Mouse (Mus musculus) granulocyte monocyte progenitor cell, adult 5-6 weeks (primary cell): ENCODE measurements around the gene Gabbr1. TPM values are rescaled to one million over a fixed set of nuclear protein-coding genes. Genes with fewer than 3 reads are reported as not detected.
A peak's percentile ranks its signal among the peaks of the same experiment; 100 is the strongest.

Experiments used
- ATAC-seq: replicated peaks from 2 replicates; pipeline ENCODE4 v1.8.0; 2016; ENCODE audit warnings: mild to moderate bottlenecking, moderate TSS enrichment, inconsistent platforms; ENCODE audit not compliant: poor library complexity, severe bottlenecking
- total RNA-seq, 2 experiments: library from RNA; stranded (forward) in 1 of 2; stranded (reverse) in 1 of 2; fragments of 200-712, 200-1000 nt in 1 of 2; fragments of >200 nt in 1 of 2; fragmentation: Nextera tagmentation in 1 of 2; gene quantifications; 2 replicates each; pipeline ENCODE4 v1.2.3; 2014 to 2017

Gene Gabbr1
- total RNA-seq, 2 experiments from 2014 or later, result 0.57 to 1.3 TPM

DNA sequence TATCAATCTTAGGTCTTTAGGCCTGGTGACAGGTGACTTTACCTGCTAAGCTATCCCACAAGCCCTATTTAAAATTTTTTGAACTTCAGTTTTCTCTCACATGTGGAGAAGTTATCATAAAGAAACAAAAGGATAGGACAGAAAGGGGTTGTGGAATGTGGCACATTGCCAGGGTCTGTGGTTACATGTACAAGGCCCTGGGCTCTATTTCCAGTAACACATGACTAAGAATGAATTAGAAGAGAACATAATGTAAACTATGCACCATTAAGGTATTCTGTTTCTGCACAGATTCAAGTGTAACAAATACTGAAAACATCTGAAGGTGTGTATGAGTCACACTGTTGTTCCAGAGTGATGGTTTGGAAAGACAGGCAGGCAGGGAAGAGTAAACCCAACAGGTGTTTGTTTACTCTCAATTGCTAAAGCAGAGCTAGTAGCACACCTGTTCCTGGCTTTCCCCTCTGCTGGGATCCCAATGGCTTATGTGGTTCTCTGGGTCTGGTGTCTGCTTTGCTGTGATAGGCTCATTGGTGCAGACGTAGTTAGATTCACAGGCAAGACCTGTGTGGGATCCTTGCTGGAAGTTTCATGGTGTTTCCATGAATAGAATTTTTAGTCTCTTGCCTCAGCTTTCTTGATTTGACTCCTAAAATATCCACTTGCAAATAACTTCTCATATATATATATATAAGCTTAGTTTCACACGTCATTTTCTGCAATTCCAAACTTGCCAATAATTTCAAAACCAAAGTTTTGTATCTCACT, 6.5 kb upstream of the Gabbr1 start:
- no peak for ATAC-seq

DNA sequence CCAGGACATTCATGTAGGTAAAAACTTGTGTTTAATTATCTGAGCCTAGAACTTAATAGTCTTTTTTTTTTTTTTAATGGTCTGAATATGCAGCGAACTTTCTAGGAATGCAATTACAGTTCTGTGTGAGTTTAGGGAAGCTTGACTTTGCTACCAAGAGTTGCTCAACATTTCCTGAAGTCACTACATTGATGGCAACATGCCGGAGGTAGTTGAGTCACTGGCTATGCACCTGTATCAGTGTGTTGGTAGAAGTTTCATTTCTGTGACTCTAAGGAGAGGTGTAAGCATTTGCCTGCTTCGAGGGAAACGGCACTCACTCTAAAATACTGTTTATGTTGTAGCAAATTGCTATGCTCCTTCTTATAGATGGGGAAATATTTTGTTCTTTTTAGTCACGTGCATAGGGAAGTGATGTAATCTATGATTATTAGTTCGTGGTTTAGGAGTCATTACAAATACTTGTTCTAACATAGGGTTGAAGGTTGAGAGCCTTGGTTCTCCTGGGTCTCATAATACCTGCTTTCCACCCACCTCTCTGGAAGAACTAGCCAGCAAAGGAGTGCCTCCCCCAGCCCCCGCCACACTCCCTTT, 1.0 kb upstream of the Gabbr1 start:
- ATAC-seq, result peak; percentile 78

- ATAC-seq, result peak; percentile 40
Observed at GRCm38 (mm10) chr17:37046312-37047112, 746 bp downstream of the Gabbr1 start.

DNA sequence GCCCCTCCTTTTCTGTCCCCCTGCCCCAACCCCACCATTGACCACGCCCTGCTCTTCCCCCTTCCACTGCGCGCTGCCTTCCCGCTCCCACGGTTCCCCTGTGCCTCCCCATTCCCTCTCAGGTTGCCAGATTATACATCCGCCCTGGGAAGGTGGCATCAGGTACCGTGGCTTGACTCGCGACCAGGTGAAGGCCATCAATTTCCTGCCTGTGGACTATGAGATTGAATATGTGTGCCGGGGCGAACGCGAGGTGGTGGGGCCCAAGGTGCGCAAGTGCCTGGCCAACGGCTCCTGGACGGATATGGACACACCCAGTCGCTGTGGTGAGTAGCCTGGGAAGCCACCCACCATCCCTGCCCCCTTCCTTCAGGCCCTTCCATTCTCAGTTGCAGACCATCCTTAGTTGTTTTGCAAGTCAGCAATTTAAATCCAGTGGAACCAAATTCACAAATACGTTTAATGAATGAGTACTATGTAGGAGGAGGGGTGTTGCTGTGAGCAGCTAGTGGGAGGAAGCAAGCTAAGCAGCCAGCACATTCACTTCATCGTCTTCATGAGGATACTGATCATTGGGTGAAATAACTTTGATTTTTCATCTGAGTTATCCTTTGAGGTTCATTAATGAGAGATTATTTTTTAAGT, 1.7 kb downstream of the Gabbr1 start:
- ATAC-seq, result no peak

GRCm38 (mm10) chr17:37047981-37048380, 2.2 kb downstream of the Gabbr1 start:
- ATAC-seq, result no peak

DNA sequence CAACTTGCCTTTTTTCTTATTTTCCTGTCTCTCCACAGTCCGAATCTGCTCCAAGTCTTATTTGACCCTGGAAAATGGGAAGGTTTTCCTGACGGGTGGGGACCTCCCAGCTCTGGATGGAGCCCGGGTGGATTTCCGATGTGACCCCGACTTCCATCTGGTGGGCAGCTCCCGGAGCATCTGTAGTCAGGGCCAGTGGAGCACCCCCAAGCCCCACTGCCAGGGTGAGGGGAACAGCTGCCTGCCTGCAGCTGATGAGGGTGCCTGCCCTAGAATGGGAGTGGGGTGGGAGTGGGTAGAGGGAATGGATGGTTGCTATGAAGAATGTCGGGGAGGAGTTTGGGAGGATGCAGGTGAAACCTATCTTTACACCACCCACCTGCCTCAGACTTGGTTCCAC, 2.6 kb downstream of the Gabbr1 start:
- no peak for ATAC-seq

DNA sequence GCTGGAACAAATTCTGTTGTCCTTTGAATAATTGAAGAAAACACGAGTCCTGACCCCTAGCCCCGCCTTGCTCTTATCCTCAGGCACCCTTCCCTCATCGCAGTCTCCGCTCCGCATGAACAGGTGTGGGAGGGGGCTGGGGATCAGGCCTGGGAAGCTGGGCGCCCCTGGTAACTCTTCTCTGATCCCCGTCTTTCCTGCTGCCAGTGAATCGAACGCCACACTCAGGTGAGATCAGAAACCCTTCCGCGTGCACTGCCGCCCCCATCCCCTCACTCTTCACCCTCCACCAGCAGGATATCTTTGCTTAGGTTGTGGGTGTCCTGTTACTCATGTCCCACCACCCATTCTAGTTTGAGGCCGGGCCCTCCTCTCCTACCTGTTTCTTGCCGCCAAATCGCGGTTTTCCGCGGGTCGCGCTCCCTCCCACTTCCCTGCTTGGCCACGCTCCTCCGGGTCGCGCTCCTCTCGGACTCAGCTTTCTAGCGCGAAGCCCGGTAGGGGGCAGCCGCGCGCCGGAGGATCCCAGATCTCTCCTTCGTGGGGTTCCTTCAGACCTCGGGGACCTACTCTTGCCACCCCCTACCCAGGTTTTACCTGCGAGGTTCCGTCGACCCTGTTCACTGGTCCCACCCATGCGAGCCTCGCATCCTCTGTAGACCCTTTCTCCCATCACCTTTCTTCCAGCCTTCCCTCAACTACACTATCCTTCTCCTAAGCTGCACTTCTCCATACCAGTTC, 4.0 kb downstream of the Gabbr1 start:
- peak; percentile 18 for ATAC-seq

DNA sequence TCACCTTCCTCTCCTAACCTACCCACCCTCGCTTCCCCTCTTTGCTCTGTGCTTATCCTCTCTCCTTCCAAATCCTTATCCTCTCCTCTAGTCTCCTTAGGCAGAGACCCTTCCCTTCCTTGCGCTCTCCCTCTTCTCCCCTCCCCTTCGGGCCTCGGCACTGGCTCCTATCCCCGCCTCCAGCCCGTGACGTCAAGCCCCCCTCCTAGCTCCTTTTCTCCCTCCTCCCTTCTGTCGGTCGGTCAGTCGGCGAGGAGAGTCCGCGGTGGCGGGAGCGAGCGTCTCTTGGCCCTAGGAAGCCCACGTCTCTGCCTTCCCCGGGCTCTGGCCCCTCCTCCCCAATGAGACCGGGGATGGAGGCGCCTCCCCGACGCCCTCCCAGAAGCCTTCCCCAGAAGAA, 4.6 kb downstream of the Gabbr1 start:
- peak; percentile 6; the same call in 1 of the 2 replicates for ATAC-seq

- ATAC-seq, result no peak
Observed at GRCm38 (mm10) chr17:37050876-37051275, 5.1 kb downstream of the Gabbr1 start.

DNA sequence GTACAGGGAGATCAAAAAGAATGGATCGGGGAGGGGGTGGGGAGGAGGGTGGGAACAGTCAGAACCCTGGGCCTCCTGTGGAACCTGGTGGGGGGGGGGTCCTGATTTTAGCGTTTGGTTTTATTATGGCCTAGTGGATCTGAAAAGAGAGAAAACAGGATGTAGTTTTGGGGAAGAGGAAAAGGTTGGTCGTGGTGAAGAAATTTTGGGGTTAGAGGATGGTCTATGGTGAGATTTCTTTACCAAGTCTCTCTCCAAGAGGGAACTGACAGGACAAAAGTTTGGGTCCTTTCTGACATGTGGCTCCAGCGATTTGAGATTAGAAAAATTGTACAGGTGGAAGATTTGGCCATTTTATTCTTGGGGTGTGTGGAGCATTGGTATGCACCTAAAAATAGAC, 6.0 kb downstream of the Gabbr1 start:
- peak; percentile 53 for ATAC-seq

DNA sequence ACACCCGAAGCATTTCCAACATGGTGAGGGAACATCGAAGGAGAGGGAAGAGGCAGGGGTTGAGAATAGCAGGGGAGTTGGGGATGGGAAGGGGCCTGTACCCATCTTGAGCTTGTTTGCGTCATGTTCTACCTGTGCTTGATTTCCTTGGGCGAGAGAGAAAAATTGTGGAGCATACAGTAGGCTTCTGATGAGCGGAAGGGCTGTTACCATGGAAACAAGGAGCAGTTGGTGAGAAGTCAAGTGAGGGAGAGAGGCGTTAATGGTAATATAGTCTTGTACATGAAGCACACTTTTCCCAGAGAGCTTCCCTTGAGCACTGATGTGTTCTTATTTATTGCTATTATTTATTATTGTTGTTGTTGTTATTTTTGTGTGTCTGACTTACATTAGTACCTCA, 11.2 kb downstream of the Gabbr1 start:
- ATAC-seq, result no peak

GRCm38 (mm10) chr17:37061435-37061834, 15.7 kb downstream of the Gabbr1 start:
- ATAC-seq, result no peak

- no peak for ATAC-seq
Observed at GRCm38 (mm10) chr17:37062101-37062641, 16.4 kb downstream of the Gabbr1 start.

GRCm38 (mm10) chr17:37063063-37063462, 17.3 kb downstream of the Gabbr1 start:
- no peak for ATAC-seq

DNA sequence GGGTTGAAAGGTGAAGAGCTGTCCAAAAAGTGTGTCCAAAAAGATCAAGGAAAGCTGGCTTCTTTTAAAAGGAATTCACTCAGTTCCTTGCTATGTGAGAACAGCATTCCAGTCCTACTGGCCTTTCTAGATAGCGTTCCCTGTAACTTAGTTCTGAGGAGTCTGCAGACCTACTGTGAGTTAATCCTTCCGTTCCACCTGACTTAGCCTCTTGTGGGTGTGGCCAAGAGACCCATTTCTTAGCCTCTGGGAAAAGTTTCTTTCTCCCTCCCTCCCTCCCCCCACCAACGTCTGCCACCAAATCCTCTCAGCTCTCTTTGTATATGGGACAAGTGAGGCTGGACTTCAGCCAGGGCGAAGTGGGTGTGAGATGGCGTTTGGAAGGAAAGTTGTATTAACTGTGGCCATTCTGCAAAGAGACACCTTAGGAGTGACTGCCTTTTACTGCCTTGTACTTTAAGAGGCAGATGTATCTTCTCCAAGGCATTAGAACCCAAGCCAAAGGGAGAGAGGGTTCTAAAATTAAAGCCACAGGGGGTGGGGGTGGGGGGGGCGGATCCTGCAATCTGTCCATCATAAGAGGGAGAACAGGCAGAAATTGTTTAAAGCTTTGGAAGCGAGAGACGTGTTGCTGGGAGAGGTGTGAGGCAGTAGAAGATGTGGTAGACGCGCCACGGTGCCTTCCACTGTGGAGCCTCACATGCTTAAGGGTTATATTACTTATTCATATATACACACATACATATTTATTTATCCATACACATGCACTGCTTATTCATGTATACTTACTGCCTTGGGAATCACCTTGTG, 18.1 kb downstream of the Gabbr1 start:
- ATAC-seq, result no peak

GRCm38 (mm10) chr17:37065993-37066392, 20.2 kb downstream of the Gabbr1 start:
- no peak for ATAC-seq

- no peak for ATAC-seq
Observed at GRCm38 (mm10) chr17:37067861-37068260, 22.1 kb downstream of the Gabbr1 start.

DNA sequence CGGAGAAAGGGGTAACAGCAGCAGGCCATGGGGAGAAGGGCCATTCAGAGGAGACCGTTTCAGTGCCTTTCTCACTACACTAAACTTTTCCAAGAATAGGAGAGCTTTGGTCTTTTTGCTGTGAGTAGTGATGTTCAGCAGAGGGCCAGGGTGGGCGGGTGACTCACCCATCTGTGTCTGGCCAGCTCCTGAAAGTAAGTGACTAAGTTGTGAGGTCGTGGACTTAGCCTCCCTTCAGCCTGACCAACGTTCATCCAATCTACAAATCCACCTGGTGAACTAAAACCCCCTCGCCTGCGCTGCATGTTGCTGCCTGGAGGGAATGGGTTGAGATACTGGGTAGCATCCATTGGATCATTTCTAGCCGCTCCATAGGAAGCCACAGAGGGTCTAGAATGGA, 24.4 kb downstream of the Gabbr1 start:
- ATAC-seq, result no peak
